Mouse (Mus musculus) 3134 (cell line): Measurements from ENCODE around the gene Dnaic2.

Source experiments
- DNase-seq: peaks from one replicate; pipeline ENCODE4 v3.0.0-alpha.2; 2011; ENCODE audit warnings: low spot score; ENCODE audit not compliant: insufficient read length; ENCODE audit errors: extremely low read depth

The Dnaic2 gene

DNA sequence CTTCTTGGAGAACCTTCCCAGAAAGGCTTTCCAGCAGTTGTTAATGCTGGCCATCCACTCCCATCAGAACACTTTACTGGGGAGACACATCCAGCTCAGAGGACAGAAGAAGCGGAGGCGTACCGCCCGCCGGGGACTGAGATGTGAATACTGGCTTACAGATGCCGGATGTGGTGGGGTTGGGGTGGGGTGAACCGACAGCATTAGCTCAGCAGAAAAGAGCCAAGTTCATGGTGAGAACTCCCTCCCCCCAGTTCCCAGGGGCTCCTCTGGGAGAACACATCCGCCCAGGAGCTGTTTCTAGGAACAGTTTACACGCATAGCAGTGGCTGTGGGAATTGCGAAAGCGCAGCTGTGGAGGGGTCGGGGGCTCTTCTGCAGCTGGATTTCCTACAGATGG is 27.7 kb upstream of the Dnaic2 start:
- DNase-seq = no peak

DNA sequence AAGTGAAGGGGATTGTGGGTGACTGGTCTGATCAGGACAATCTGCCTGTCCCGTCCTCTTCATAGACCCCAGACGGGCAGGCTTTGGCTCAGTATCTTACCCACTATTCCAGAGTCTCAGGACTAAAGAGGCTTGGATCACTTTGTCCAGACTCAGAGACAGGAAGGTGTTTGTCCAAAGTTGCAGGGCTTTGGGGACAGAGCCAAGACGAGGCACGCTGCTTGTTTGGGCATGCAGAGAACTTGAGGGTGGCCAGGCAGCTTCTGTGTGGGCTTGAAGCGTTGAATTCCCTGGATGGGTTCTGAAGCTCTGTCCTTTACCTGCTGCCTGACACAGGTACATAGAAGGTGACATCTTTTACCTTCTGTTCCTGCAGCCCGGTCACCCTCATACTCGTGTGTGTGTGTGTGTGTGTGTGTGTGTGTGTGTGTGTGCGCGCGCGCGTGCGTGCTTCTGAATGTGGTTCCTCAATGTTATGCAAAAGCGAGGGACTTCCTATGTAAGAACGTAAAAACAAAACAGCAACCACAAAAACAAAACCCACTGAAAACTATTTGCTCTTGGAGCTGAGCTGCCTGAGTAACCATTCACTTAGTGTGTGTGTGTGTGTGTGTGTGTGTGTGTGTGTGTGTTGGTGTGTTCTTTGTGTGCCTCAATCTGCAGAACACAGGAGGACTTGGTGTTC is 24.8 kb upstream of the Dnaic2 start:
- DNase-seq = no peak

DNA sequence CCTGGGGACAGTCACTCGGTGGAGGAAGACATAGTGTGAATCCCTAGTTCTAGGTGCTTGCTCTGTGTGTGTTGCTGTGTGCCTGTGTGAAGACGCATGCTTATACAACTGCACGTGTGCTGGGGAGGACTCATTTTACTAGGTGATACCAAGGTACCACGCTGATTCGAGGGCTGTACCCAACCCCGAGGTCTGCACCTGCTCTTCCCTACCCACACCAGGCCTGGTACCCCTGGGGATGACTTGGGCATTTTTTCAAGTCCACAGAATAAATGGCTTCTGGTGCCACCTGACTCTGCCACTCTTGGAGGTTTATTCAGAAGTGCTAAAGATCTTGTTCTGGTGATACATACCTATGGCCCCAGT is 24.2 kb upstream of the Dnaic2 start:
- no peak for DNase-seq

DNA sequence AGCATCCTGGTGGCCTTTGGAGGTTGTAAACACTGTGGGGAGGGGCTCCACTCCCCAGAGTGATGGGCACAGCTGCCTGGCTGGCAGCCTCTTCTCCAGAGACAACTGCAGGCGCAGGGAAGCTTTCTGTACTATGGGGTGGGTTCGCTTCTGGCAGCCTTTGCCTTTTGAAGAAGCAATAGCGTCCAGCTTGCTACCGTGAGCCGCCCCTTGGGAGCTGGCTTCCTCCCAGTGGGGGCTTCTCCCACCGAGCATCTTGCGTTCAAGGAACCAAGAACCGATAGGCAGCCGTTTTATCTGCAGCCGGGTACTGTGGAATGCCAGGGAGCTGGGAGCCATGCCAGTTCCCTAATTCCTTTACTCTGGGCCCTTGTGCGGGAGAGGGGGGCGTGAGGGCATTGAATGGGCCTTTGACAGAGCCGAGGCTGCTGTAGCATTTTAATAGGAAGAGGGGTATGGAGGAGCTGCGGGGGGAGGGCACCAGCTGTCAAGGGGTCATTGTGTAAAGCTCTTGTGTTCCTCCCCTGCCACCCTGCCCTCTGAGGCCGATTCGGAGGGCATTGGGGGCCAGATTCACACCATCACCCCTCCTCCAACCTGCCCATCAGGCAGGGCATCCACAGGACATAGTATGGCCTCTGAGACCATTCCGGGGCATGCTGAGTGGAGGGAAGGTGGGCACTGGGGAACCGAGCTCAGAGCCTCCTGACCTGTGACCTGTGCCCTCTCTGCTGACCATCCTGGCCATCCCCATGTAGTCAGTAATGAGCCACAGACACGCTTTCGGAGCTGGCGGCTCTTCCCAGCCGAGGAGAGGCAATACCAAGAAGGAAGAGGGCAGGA is 22.9 kb upstream of the Dnaic2 start:
- DNase-seq = no peak

DNA sequence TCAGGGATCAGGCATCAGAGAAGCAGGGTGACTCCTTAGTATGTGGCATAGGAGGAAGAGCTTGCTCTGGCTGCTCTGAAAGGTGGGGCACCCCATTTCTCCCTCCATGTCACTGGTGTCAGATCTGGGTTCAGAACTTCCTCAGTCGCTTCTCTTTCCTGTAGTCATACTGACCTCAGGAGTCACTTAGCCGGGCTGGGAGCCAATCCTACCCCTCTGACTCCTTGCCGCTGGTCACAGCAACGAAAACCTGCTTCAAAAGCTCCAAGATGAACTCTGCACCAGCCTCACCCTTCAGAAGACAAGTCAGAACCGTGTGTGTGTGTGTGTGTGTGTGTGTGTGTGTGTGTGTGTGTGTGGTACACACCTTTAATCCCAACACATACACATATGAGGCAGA is 20.9 kb upstream of the Dnaic2 start:
- no peak for DNase-seq

DNA sequence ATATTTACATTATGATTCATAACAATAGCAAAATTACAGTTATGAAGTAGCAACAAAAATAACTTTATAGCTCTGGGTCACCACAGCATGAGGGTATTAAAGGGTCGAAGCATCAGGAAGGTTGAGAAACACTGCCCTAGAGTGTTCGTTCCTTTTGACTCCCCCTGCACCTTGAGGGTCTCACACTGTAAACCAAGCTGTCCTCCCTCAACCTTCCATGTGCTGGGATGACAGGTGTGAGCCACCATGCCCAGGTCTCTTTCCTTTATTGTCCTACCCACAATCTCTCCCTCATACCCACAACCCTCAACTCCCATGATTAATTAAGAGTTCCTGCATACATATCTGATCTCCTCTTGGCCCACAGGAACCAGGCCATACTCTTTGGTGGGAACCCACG is 15.8 kb upstream of the Dnaic2 start:
- no peak for DNase-seq

DNA sequence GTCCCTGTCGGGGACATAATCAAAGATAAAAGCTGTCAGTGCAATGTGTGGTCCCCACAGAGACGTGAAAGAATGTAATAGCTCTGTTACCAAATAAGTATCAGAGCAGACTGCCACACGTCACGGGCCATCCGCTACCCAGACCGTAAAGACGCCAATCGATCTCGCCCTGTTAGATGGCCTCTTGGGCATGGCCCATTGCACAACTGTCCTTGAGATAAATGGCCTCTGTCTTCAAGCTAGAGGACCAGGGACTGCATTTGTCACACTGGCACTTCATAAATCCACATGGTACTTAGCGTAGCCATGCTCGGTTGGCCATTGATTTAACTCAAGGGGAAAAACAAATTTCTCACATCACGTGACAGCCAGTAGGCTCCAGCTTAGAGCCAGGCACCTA is 15.3 kb upstream of the Dnaic2 start:
- DNase-seq = no peak

DNA sequence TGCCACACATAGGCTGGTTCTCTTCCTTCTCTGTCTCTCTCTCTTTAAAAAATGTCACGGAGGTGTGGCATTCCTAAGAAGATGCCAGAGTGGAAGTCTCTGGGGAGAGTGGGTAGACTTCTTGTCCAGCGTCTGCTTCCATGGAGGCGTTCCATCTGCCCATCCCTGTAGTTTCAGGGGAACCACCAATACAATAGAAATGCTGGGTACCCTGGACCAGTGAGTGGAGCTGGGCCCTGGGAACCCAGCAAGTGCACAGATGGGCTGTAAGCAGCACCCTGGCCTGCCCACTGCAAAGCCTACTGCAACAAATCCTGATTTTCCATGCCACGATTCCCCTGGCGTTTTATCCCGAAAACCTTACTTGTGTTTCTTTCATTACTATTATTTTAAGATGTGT is 12.7 kb upstream of the Dnaic2 start:
- DNase-seq = no peak

DNA sequence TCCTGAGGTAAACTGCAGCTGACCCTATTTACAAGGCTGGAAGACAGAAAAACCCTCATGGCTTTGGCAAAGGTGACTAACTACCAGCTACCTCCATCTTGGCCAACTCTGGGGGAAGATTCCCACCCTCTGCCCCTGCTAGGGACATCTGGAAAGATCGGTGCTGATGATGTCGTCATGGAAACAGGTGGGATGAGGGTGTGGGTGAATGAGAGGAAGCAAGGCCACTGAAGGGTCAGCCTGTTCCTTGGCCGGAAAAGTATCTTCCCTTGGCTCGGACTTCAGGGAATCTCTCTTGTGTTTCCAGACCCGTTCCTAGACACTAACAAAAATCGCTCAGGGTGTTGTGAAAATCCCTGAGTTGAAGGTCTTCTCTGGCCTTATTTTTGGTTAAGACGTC is 11.7 kb upstream of the Dnaic2 start:
- DNase-seq = no peak

DNA sequence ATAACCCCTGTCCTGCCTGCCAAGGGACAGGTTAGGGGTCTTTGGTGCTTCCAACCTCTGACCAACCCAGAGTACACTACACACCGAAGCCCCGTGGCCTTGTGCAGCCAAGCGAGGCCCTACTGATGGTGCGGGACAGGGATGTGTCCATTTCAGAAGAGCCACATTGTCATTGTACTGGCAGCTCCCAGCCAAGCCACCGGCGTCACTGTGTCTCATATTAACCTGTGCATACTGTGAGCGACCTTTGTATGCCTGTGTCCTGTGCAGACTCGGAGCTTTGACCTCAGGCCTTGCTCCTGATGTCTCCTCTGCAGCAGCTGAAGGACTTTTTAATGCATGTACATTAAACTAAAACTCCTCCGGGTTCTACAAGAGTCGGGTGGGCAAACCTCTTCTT is 6.7 kb upstream of the Dnaic2 start:
- DNase-seq = no peak

DNA sequence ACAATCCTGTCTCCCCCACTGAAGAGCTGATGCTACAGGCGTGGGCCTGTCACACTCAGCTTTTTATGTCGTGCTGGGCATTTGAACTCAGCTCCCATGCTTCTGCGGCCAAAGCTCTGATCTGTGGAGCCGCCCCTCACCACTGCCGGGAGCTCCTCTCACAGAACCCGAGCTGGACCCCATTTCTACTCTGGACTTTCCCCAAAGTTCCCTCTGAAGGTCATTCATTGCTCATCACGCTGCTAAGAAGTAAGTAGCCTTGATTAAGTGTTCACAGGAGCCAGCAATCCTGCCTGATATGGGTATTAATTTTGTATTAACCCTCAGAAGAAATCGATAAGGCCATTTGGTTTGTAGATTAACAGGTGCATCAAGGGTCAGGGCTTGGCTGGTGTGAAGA is 4.8 kb upstream of the Dnaic2 start:
- no peak for DNase-seq

DNA sequence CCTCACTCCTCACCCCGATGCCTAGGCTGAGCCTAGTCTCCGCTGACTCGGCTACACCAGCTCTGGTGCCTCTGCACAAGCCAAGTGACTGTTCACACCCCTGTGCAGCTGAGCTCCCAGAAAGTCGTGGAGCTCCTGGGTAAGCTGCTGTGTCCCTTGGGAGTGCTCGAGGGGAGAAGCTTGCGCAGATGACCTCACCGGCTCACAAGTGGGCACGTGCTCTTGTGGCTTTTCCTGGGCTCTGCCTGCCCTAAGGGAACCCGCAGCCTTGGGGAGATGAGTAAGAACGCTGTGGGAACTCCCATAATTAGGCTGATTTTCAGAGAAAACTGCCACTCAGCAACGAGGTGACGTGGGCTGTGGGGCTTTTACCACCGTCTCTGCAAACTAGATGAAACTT is 4.2 kb upstream of the Dnaic2 start:
- DNase-seq = peak; percentile 89

DNA sequence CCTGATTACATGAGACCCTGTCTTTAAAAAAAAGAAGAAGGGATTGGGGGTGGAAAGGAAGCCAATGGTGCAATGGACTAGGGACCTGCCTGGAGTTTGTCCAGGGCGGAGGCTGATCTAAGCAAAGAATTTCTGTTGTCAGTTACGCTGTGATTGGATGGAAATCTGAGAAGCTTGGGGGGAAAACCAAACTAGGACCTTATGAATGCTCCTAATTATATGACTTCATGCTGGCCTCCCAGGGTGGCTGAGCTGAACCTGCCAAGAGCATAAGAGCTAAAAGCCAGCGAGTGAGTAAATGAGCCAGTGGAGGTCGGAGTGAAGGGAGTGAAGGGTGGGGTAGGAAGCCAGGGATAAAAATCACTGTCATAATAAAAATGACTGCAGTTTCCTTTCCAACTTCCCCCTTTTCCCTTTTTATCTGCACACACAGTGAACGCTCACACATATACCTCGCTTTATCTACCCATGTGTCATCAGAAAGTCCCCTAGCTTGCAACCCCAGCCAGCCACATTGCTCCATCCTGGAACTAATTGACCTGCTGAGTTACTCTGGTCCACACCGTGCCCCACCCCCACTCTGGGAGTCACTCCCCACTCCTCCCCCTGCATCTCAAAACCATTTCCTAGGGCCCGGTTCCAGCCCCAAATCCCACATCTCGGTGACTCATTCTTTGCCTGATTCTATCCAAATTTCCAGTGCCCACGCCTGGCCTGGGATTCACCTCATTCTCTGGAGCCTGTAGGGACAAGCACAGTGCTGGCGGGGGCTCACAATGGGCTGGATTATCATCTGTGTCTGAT is 2.2 kb upstream of the Dnaic2 start:
- DNase-seq = peak; percentile 77

DNA sequence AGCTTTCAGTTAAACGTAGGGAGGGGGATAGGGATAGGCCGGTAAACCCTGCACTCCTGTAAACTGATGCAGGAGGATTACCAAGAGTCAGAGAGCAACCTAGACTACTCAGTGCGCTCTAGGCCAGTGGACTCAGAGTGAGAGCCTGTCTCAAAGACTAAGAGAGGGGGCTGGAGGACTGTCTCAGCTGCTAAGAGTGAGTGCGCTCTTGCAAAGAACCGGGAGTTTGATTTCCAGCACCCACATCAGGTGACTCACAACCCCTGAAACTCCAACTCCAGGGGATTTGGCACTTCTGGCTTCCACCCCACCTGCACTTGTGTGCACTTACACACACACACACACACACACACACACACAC is 598 bp downstream of the Dnaic2 start:
- no peak for DNase-seq

DNA sequence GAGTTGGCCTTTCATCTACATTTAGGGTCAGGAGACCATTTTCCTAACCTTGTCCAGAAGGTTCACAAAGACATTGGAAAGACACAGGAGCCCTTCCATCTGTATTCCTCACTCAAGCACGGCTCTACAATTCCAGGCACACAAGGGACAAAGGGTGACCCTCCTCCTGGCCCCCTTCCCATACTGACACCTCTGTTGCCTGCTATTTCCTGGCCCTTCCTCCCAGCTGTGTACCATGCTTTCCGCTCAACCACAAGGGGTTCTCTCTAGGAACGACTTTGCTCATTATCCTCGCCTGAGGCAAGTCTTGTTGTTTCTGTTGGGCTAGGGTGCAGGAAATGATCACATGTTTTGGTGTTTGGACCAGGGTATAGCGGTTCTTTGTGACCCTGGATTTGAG is 1.1 kb downstream of the Dnaic2 start:
- DNase-seq = no peak

DNA sequence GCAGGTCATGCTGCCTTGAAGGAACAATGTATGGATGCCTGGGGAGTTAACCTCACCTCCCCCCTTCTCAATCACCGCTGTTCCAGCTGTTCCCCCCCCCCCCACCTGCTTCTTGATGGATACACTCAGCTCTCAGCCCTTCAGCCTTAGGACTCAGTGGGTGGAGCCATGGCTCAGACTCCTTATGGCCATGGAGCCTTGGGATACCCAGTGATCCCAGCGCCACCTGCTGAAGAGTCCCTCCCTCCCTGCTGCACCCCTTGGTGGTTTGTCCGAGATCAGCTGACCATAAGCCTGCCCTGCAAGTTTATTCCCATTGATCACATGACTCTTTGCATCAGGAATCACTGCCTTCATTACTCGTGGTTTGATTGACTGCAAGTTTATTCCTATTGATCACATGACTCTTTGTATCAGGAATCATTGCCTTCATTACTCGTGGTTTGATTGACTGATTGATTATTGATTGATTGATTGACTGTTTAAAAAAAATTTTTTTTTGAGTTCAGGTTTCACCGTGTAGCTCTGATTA is 2.7 kb downstream of the Dnaic2 start:
- DNase-seq = no peak

DNA sequence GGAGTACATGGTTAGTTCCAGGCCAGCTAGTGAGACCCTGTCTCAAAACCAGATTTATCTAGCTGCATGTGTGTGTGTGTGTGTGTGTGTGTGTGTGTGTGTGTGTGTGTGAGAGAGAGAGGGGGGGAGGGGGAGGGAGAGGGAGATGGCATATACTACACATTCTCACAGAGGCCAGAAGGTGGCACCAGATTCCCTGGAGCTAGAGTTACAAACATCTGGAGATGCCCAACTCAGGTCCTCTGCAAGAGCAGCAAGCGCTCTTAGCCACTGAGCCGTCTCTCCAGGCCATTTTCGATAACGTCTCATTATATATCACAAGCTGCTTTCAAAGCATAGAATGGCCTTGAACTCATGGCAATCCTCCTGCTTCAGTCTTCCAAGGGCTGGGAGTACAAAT is 4.5 kb downstream of the Dnaic2 start:
- no peak for DNase-seq

DNA sequence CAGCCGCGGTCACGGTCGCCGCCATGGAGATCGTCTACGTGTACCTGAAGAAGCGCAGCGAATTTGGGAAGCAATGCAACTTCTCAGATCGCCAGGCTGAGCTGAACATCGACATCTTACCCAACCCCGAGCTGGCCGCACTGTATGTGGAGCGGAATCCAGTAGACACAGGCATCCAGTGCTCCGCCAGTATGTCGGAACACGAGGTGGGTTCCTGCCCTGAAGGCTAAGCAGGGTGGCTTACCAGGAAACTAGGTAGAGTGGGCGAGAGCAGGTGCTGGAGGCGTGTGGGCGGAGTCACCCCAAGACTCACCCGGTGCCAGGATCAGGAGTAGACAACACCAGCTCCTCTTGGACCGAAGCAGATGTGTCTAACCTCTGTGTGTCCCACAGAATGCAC is 5.7 kb downstream of the Dnaic2 start:
- DNase-seq = no peak

DNA sequence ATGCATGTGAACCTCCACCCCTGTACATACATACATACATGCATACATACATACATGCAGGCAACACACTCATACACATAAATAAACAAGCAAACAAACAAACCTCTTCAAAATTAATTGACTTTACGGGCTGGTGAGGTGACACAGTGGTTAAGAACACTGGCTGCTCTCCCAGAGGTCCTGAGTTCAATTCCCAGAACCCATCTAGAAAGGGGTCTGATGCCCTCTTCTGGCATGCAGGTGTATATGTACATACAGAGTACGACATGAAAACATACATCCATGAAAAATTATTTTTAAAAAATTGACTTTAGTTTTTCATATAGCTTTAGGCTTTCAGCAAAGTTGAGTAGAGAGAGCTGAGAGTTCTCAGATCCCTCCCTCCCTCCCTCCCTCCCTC is 8.9 kb downstream of the Dnaic2 start:
- no peak for DNase-seq

DNA sequence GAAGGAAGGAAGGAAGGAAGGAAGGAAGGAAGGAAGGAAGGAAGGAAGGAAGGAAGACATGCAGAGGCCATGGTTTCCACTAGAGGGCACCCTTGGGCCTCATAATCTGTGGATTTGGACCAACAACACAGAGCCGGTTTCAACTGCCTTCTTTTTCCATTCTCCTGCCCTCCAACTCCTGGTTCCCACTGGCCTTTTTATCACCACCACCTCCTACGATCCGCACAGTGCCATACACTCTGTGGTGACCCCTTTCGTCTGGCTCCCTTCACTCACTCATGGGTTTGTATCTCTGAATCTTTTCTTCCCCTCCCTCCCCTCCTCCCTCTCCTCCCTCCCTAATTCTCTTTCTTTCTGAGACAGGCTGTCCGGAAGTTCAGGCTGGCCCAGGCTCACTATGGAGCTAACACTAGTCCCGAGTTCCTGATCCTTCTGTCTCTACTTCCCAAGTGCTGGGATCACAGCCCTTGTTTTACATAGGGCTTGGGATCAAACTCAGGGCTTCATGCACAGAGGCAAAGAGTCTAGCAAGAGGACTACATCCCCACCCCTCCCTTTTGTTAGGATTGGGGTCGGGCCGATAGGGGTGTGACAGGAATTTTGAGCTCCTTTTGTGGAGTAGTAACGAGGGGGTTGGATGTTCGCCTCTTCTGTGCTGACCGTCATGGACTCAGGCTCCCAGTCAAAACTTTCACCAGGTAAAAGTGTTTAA is 9.9 kb downstream of the Dnaic2 start:
- peak; percentile 48 for DNase-seq

DNA sequence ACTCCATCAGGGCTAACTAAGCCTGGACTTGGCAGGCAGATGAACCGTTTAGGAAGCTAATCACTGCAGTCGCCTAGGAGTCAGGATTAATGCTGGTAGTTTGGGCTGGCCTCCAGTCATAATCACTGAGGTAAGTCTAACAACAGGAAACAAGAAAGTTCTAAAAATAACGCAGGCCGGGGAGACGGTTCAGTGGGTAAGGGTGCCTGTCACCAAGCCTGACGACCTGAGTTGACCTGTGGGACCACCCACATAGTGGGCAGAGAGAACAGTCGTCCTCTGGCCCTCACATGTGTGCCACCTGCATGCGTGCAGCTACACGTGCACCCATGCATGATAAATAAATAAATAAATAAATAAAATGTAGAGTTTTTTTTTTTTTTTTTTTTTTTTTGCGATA is 13.4 kb downstream of the Dnaic2 start:
- DNase-seq = no peak
